Mouse (Mus musculus) thymus, adult 2 months (tissue): ENCODE results near the gene Cdh4.

ENCODE experiments used
- CTCF ChIP-seq: fragments of 200-500 bp; IDR thresholded peaks from 2 replicates; pipeline ENCODE4 v1.5.1; 2012; ENCODE audit warnings: mild to moderate bottlenecking, control low read depth, low read length, moderate library complexity, borderline replicate concordance; ENCODE audit not compliant: control insufficient read depth, poor library complexity, insufficient read depth; ENCODE audit errors: extremely low read depth
- POLR2A ChIP-seq: fragments of 200-500 bp; IDR thresholded peaks from 2 replicates; pipeline ENCODE4 v1.6.1; 2012; ENCODE audit warnings: mild to moderate bottlenecking, low read length, control low read depth, moderate library complexity; ENCODE audit not compliant: control insufficient read depth, poor library complexity, insufficient read depth; ENCODE audit errors: extremely low read depth

DNA sequence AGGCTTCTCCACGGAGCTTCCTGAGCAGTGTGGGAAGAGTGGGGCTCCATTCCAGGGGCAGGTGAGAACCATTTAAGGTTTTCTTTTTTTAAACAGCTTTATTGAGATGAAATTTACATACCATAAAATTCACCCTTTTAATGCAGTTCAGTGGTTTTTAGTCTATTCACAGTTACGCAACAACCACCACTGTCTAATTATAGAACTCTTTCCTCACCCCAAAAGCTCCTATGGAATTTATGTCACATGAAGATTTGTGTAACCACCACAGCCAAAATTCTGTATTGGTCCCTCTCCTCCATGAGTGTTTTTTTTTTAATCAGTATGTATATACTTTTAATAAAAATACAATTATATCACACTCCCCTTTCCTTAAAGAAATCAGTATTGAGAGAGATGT, 144.8 kb downstream of the Cdh4 start:
- TF ChIP-seq CTCF, result no peak
- no peak for TF ChIP-seq POLR2A
